Mouse (Mus musculus): ENCODE measurements around the gene Syngr1. TPM values are rescaled to one million over a fixed set of nuclear protein-coding genes. Genes with fewer than 3 reads are reported as not detected.

The Syngr1 gene
- polyA plus RNA-seq, 1 experiment: 94.8 TPM

GRCm38 (mm10) chr15:80069171-80069570 lies 22.0 kb upstream of the Syngr1 start:
- WGBS: 74% methylated on average over 4 of the region's 4 CpGs
- no peak overlapping the region for H3K4me3 ChIP-seq (ENCODE audit: insufficient read depth, low read depth, low read length)
- no peak for DNase-seq

GRCm38 (mm10) chr15:80070095-80070644 lies 21.0 kb upstream of the Syngr1 start:
- WGBS: 78% methylated on average over 8 of the region's 8 CpGs
- Histone ChIP-seq H3K27me3 (replicated peaks; ENCODE audit: control insufficient read depth, insufficient read depth, low read length) (no peaks in the 10 kb centered on the region), H3K27ac (ENCODE audit: insufficient read depth, low read depth, low read length) (no peak overlapping the region), H3K4me3 (ENCODE audit: insufficient read depth, low read depth, low read length) (no peak overlapping the region), H3K36me3 (ENCODE audit: control insufficient read depth, insufficient read depth, low read length) (no peaks in the 10 kb centered on the region), H3K4me1 (ENCODE audit: control insufficient read depth, insufficient read depth, low read length) (0 out of 2 replicates have a peak, but pooled peaks cover 4% of the 10 kb centered on the region)
- no peak for DNase-seq
- TF ChIP-seq CTCF (conservative IDR thresholded peaks at IDR 0.05; ENCODE audit: insufficient read depth, insufficient read length, low read depth, low read length) (no peak), POLR2A (IDR thresholded peaks at IDR 0.05; ENCODE audit: low read depth, low read length) (no peak)

More at GRCm38 (mm10) chr15:80069171-80069570, 22.0 kb upstream of the Syngr1 start:
- Histone ChIP-seq H3K4me1 (ENCODE audit: control insufficient read depth, insufficient read depth, low read length) (0 out of 2 replicates have a peak, but pooled peaks cover 4% of the 10 kb centered on the region), H3K36me3 (ENCODE audit: control insufficient read depth, insufficient read depth, low read length) (no peaks in the 10 kb centered on the region), H3K27ac (ENCODE audit: insufficient read depth, low read depth, low read length) (no peak overlapping the region), H3K27me3 (replicated peaks; ENCODE audit: control insufficient read depth, insufficient read depth, low read length) (no peaks in the 10 kb centered on the region)
- TF ChIP-seq CTCF (conservative IDR thresholded peaks at IDR 0.05; ENCODE audit: insufficient read depth, insufficient read length, low read depth, low read length) (no peak), POLR2A (IDR thresholded peaks at IDR 0.05; ENCODE audit: low read depth, low read length) (no peak)

- H3K36me3 ChIP-seq (ENCODE audit: control insufficient read depth, insufficient read depth, low read length): no peaks in the 10 kb centered on the region
- 41% methylated on average over 9 of the region's 9 CpGs for WGBS
- DNase-seq: peak; percentile 53
- TF ChIP-seq CTCF (conservative IDR thresholded peaks at IDR 0.05; ENCODE audit: insufficient read depth, insufficient read length, low read depth, low read length) (no peak), POLR2A (IDR thresholded peaks at IDR 0.05; ENCODE audit: low read depth, low read length) (no peak)
- H3K27ac ChIP-seq (ENCODE audit: insufficient read depth, low read depth, low read length): peak overlapping the region; percentile 13; the same call in 1 of the 2 replicates
- 0 out of 2 replicates have a peak, but pooled peaks cover 4% of the 10 kb centered on the region for H3K4me1 ChIP-seq (ENCODE audit: control insufficient read depth, insufficient read depth, low read length)
- H3K4me3 ChIP-seq (ENCODE audit: insufficient read depth, low read depth, low read length): no peak overlapping the region
- no peaks in the 10 kb centered on the region for H3K27me3 ChIP-seq (replicated peaks; ENCODE audit: control insufficient read depth, insufficient read depth, low read length)
These were observed 19.1 kb upstream of the Syngr1 start for GRCm38 (mm10) chr15:80071951-80072437.

- 70% methylated on average over 7 of the region's 7 CpGs for WGBS
- no peak overlapping the region for H3K27ac ChIP-seq (ENCODE audit: insufficient read depth, low read depth, low read length)
- no peak overlapping the region for H3K4me3 ChIP-seq (ENCODE audit: insufficient read depth, low read depth, low read length)
- DNase-seq: no peak
- no peaks in the 10 kb centered on the region for H3K36me3 ChIP-seq (ENCODE audit: control insufficient read depth, insufficient read depth, low read length)
- no peak for TF ChIP-seq CTCF (conservative IDR thresholded peaks at IDR 0.05; ENCODE audit: insufficient read depth, insufficient read length, low read depth, low read length)
- no peak for TF ChIP-seq POLR2A (IDR thresholded peaks at IDR 0.05; ENCODE audit: low read depth, low read length)
- 0 out of 2 replicates have a peak, but pooled peaks cover 4% of the 10 kb centered on the region for H3K4me1 ChIP-seq (ENCODE audit: control insufficient read depth, insufficient read depth, low read length)
- no peaks in the 10 kb centered on the region for H3K27me3 ChIP-seq (replicated peaks; ENCODE audit: control insufficient read depth, insufficient read depth, low read length)
These were observed 18.4 kb upstream of the Syngr1 start for GRCm38 (mm10) chr15:80072579-80073255.

GRCm38 (mm10) chr15:80073256-80073621 lies 17.9 kb upstream of the Syngr1 start:
- Histone ChIP-seq H3K4me1 (ENCODE audit: control insufficient read depth, insufficient read depth, low read length) (0 out of 2 replicates have a peak, but pooled peaks cover 4% of the 10 kb centered on the region), H3K4me3 (ENCODE audit: insufficient read depth, low read depth, low read length) (no peak overlapping the region), H3K36me3 (ENCODE audit: control insufficient read depth, insufficient read depth, low read length) (no peaks in the 10 kb centered on the region), H3K27me3 (replicated peaks; ENCODE audit: control insufficient read depth, insufficient read depth, low read length) (no peaks in the 10 kb centered on the region), H3K27ac (ENCODE audit: insufficient read depth, low read depth, low read length) (no peak overlapping the region)
- 97% methylated on average over 1 of the region's 1 CpGs for WGBS
- no peak for DNase-seq
- no peak for TF ChIP-seq POLR2A (IDR thresholded peaks at IDR 0.05; ENCODE audit: low read depth, low read length)
- no peak for TF ChIP-seq CTCF (conservative IDR thresholded peaks at IDR 0.05; ENCODE audit: insufficient read depth, insufficient read length, low read depth, low read length)

GRCm38 (mm10) chr15:80074663-80075373 lies 16.3 kb upstream of the Syngr1 start:
- no peak overlapping the region for H3K27ac ChIP-seq (ENCODE audit: insufficient read depth, low read depth, low read length)
- no peak for TF ChIP-seq CTCF (conservative IDR thresholded peaks at IDR 0.05; ENCODE audit: insufficient read depth, insufficient read length, low read depth, low read length)
- TF ChIP-seq POLR2A (IDR thresholded peaks at IDR 0.05; ENCODE audit: low read depth, low read length): no peak
- no peaks in the 10 kb centered on the region for H3K36me3 ChIP-seq (ENCODE audit: control insufficient read depth, insufficient read depth, low read length)
- H3K27me3 ChIP-seq (replicated peaks; ENCODE audit: control insufficient read depth, insufficient read depth, low read length): no peaks in the 10 kb centered on the region
- H3K4me1 ChIP-seq (ENCODE audit: control insufficient read depth, insufficient read depth, low read length): 0 out of 2 replicates have a peak, but pooled peaks cover 4% of the 10 kb centered on the region
- H3K4me3 ChIP-seq (ENCODE audit: insufficient read depth, low read depth, low read length): no peak overlapping the region
- no peak for DNase-seq
- WGBS: 65% methylated on average over 6 of the region's 6 CpGs

- Histone ChIP-seq H3K36me3 (ENCODE audit: control insufficient read depth, insufficient read depth, low read length) (no peaks in the 10 kb centered on the region), H3K27me3 (replicated peaks; ENCODE audit: control insufficient read depth, insufficient read depth, low read length) (no peaks in the 10 kb centered on the region), H3K4me1 (ENCODE audit: control insufficient read depth, insufficient read depth, low read length) (0 out of 2 replicates have a peak, but pooled peaks cover 4% of the 10 kb centered on the region), H3K27ac (ENCODE audit: insufficient read depth, low read depth, low read length) (no peak overlapping the region), H3K4me3 (ENCODE audit: insufficient read depth, low read depth, low read length) (no peak overlapping the region)
- 50% methylated on average over 3 of the region's 3 CpGs for WGBS
- DNase-seq: no peak
- TF ChIP-seq POLR2A (IDR thresholded peaks at IDR 0.05; ENCODE audit: low read depth, low read length): no peak
These were observed 15.8 kb upstream of the Syngr1 start for GRCm38 (mm10) chr15:80075374-80075694.
